Comparison of ENCODE assay signal across 20 mouse cellular contexts in the genomic region with DNA sequence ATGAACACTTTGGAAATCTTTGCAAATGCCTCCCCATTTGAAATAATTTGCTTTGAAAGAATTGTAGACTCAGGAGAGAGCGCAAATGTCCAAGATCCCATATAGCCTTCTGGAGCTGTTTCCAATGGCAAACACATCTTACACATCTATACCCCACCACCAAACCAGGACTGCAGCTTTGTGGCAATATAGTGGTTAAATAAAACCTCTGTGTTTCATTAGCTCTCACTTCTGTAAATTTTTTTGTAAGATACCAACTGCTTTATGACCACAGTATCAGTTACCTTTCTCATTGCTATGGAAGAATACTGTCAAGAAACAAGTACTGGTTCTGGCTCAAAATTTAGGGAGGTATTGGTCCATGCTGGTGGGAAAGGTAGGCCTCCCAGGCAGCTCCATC. TPM values are rescaled to one million over a fixed set of nuclear protein-coding genes. Genes with fewer than 3 reads are reported as not detected.
"Had no signal": no experiment of that assay in that cellular context is flagged by ENCODE, and none has a peak within 500 bp of the region (broad histone marks: within the 10 kb centered on the region; RNA-seq: fewer than 3 reads in every experiment).

No protein-coding gene starts in this region.

- DNase-seq: cerebellum, adult 8-10 months; cerebellum, adult 9-10 months; cerebellum, adult 9-11 months; cerebellum, postnatal 25 days; cerebellum, postnatal 36 days; embryo, embryonic 11 days; forebrain, postnatal 0 days; gastrocnemius, adult 2 months; gastrocnemius, postnatal 10 days; gastrocnemius, postnatal 14 days; gastrocnemius, postnatal 25 days; gastrocnemius, postnatal 36 days; heart, adult 18-20 months; heart, adult 2 months had no signal

- ATAC-seq: forebrain, embryonic 13.5 days; forebrain, embryonic 14.5 days; forebrain, embryonic 15.5 days had no signal

RNA-seq across cellular contexts. Expression of a gene that starts 1.0 kb away (rescaled TPM):
- total RNA-seq: gastrocnemius, adult 18-20 months; gastrocnemius, adult 2 months; gastrocnemius, adult 8-10 months; gastrocnemius, postnatal 10 days; gastrocnemius, postnatal 14 days; gastrocnemius, postnatal 25 days; gastrocnemius, postnatal 36 days; heart, adult 2 months; heart, adult 8-10 months had no signal
